In genomic region chr1:180250441-180250830, GRCm38 (mm10) we compare ENCODE assay signal across 10 mouse cellular contexts. TPM values are rescaled to one million over a fixed set of nuclear protein-coding genes. Genes with fewer than 3 reads are reported as not detected.
DNase-seq lines count a peak whose midpoint lies in the region; ATAC-seq and TF ChIP-seq lines count a peak whose summit lies in the region.
"Had no signal": no experiment of that assay in that cellular context is flagged by ENCODE, and none has a peak within 500 bp of the region (broad histone marks: within the 10 kb centered on the region; RNA-seq: fewer than 3 reads in every experiment).

No protein-coding gene starts in this region.

- no peak for TF ChIP-seq EP300 in lung, postnatal 0 days (IDR thresholded peaks at IDR 0.05)
- 0 out of 2 replicates have a peak, but pooled peaks have one; percentile 46 for TF ChIP-seq EP300 in heart, postnatal 0 days (IDR thresholded peaks at IDR 0.05; ENCODE audit: low read depth)

- TF ChIP-seq CTCF in lung, postnatal 0 days (IDR thresholded peaks at IDR 0.05) = no peak
- no peak for TF ChIP-seq CTCF in heart, postnatal 0 days (IDR thresholded peaks at IDR 0.05; ENCODE audit: low read depth)

- H3K9ac ChIP-seq in lung, postnatal 0 days (replicated peaks; ENCODE audit: low read depth) = no peak overlapping the region
- H3K9ac ChIP-seq in heart, postnatal 0 days (replicated peaks; ENCODE audit: low read depth, low read length) = no peak overlapping the region
- H3K9ac ChIP-seq in neural tube, embryonic 13.5 days = no peak overlapping the region
- H3K9ac ChIP-seq: midbrain, embryonic 12.5 days had no signal

- peak overlapping the region; percentile 16; the same call in 1 of the 2 replicates for H3K27ac ChIP-seq in lung, postnatal 0 days (ENCODE audit: low read length)
- H3K27ac ChIP-seq in heart, postnatal 0 days (ENCODE audit: low read depth) = peak overlapping the region; percentile 69
- H3K27ac ChIP-seq in neural tube, embryonic 13.5 days (replicated peaks) = no peak overlapping the region
- H3K27ac ChIP-seq: midbrain, embryonic 12.5 days had no signal

- H3K27me3 ChIP-seq in lung, postnatal 0 days (replicated peaks; ENCODE audit: insufficient read depth, low read length) = no peaks in the 10 kb centered on the region
- no peaks in the 10 kb centered on the region for H3K27me3 ChIP-seq in heart, postnatal 0 days (ENCODE audit: control insufficient read depth, insufficient read depth, low read length)
- peaks cover 8% of the 10 kb centered on the region for H3K27me3 ChIP-seq in neural tube, embryonic 13.5 days

- no peaks in the 10 kb centered on the region for H3K9me3 ChIP-seq in lung, postnatal 0 days (ENCODE audit: low read length)
- no peaks in the 10 kb centered on the region for H3K9me3 ChIP-seq in heart, postnatal 0 days (replicated peaks; ENCODE audit: control insufficient read depth, low read length)
- H3K9me3 ChIP-seq in neural tube, embryonic 13.5 days = no peaks in the 10 kb centered on the region
- H3K9me3 ChIP-seq: midbrain, embryonic 12.5 days had no signal

- no peak overlapping the region for H3K4me2 ChIP-seq in lung, postnatal 0 days (replicated peaks; ENCODE audit: low read depth, low read length)
- peak overlapping the region; percentile 32 for H3K4me2 ChIP-seq in heart, postnatal 0 days (ENCODE audit: low read depth, low read length)
- peak overlapping the region; percentile 29; the same call in 1 of the 2 replicates for H3K4me2 ChIP-seq in neural tube, embryonic 13.5 days

- DNase-seq in cerebellum, adult 9-11 months = peak; percentile 43
- no peak for DNase-seq in cerebellum, adult 11 months
- no peak for DNase-seq in lung, postnatal 0 days (ENCODE audit: low spot score)
- no peak for DNase-seq in lung, postnatal 36 days
- peak; percentile 30 for DNase-seq in heart, postnatal 0 days (ENCODE audit: low spot score)
- DNase-seq in gastrocnemius, postnatal 4 days (ENCODE audit: low spot score in 2 of 2) = no peak
- no peak for DNase-seq in urinary bladder, postnatal 10 days (ENCODE audit: low spot score)
- DNase-seq: right cerebral cortex, postnatal 25 days had no signal

- ATAC-seq in lung, postnatal 0 days = no peak
- ATAC-seq in heart, postnatal 0 days (ENCODE audit: insufficient read depth, low read depth) = no peak
- no peak for ATAC-seq in neural tube, embryonic 13.5 days (ENCODE audit: low read depth)

- no peaks in the 10 kb centered on the region for H3K36me3 ChIP-seq in lung, postnatal 0 days (ENCODE audit: insufficient read depth, low read length)
- H3K36me3 ChIP-seq in heart, postnatal 0 days (replicated peaks; ENCODE audit: control insufficient read depth, insufficient read depth, low read length) = no peaks in the 10 kb centered on the region
- no peaks in the 10 kb centered on the region for H3K36me3 ChIP-seq in neural tube, embryonic 13.5 days
- H3K36me3 ChIP-seq: midbrain, embryonic 12.5 days had no signal

- no peak overlapping the region for H3K4me3 ChIP-seq in lung, postnatal 0 days (ENCODE audit: low read depth, low read length)
- no peak overlapping the region for H3K4me3 ChIP-seq in heart, postnatal 0 days (ENCODE audit: low read depth, low read length)
- no peak overlapping the region for H3K4me3 ChIP-seq in neural tube, embryonic 13.5 days
- H3K4me3 ChIP-seq: midbrain, embryonic 12.5 days had no signal

- WGBS in lung, postnatal 0 days = 56% methylated on average over 8 of the region's 8 CpGs
- 37% methylated on average over 8 of the region's 8 CpGs for WGBS in heart, postnatal 0 days
- WGBS in neural tube, embryonic 13.5 days = 69% methylated on average over 8 of the region's 8 CpGs

- peaks cover 8% of the 10 kb centered on the region; the same call in 1 of the 2 replicates for H3K4me1 ChIP-seq in lung, postnatal 0 days (ENCODE audit: insufficient read depth, low read depth, low read length)
- H3K4me1 ChIP-seq in heart, postnatal 0 days (ENCODE audit: control insufficient read depth, insufficient read depth) = peaks cover 38% of the 10 kb centered on the region
- H3K4me1 ChIP-seq in neural tube, embryonic 13.5 days (replicated peaks) = peaks cover 18% of the 10 kb centered on the region

RNA-seq across cellular contexts. Expression of gene Psen2, which starts 12.8 kb away (rescaled TPM):
- 25.1 and 26.4 TPM in 2 replicates for polyA plus RNA-seq in lung, postnatal 0 days (2015; fragmentation: Nextera tagmentation; extraction: Ambion mirVana)
- total RNA-seq in heart, postnatal 0 days (2014; rRNA removed; ENCODE audit: low replicate concordance) = 30.8 and 33.3 TPM in 2 replicates
- polyA plus RNA-seq in heart, postnatal 0 days (2015; fragmentation: Nextera tagmentation; extraction: Ambion mirVana) = 15.2 and 16.4 TPM in 2 replicates
- 11.9 and 13.0 TPM in 2 replicates for polyA plus RNA-seq in neural tube, embryonic 13.5 days (2015; fragmentation: Nextera tagmentation; extraction: Ambion mirVana)
- total RNA-seq in gastrocnemius, postnatal 4 days (2021) = 10 to 100 TPM; 13.6 to 13.8 TPM

RNA-seq across cellular contexts. Expression of gene Coq8a, which starts 51.0 kb away (rescaled TPM):
- 16.4 and 18.6 TPM in 2 replicates for polyA plus RNA-seq in lung, postnatal 0 days (2015; fragmentation: Nextera tagmentation; extraction: Ambion mirVana)
- total RNA-seq in heart, postnatal 0 days (2014; rRNA removed; ENCODE audit: low replicate concordance) = 148 and 166 TPM in 2 replicates
- polyA plus RNA-seq in heart, postnatal 0 days (2015; fragmentation: Nextera tagmentation; extraction: Ambion mirVana) = 226 and 231 TPM in 2 replicates
- 1.8 and 3.1 TPM in 2 replicates for polyA plus RNA-seq in neural tube, embryonic 13.5 days (2015; fragmentation: Nextera tagmentation; extraction: Ambion mirVana)
- total RNA-seq in gastrocnemius, postnatal 4 days (2021) = 100 to 1,000 TPM; 294 to 313 TPM

Comparison
In these comparisons a context has a peak if more than half of its experiments do, and no peak if none do; other contexts are left out.
1. DNase-seq: peak in cerebellum, adult 9-11 months (single experiment) and heart, postnatal 0 days (single experiment); none in cerebellum, adult 11 months (single experiment), lung, postnatal 0 days (single experiment), lung, postnatal 36 days (single experiment), gastrocnemius, postnatal 4 days (0 of 2) and urinary bladder, postnatal 10 days (single experiment).
2. RNA of gene Coq8a, which starts 51.0 kb away (polyA plus RNA-seq): 226 to 231 TPM in heart, postnatal 0 days; 16.4 to 18.6 TPM in lung, postnatal 0 days and 1.8 to 3.1 TPM in neural tube, embryonic 13.5 days; every median in the first group is over 10 times any median in the second.